Comparison of ENCODE assay signal across 22 mouse cellular contexts in genomic region chr11:95084175-95084574, GRCm38 (mm10). TPM values are rescaled to one million over a fixed set of nuclear protein-coding genes. Genes with fewer than 3 reads are reported as not detected.
A peak's percentile ranks its signal among the peaks of the same experiment; 100 is the strongest.
DNase-seq lines count a peak whose midpoint lies in the region; ATAC-seq and TF ChIP-seq lines count a peak whose summit lies in the region.
"Had no signal": no experiment of that assay in that cellular context is flagged by ENCODE, and none has a peak within 500 bp of the region (broad histone marks: within the 10 kb centered on the region; RNA-seq: fewer than 3 reads in every experiment).

No protein-coding gene starts in this region.

- no peak for ATAC-seq in hindbrain, embryonic 12.5 days (ENCODE audit: low FRiP score)
- ATAC-seq: forebrain, embryonic 15.5 days; hindbrain, embryonic 16.5 days; inflammation-experienced regulatory T-cells, adult 6 months; intestine, postnatal 0 days had no signal

- dilution Hi-C loops in CH12.LX (cut with MboI; ENCODE audit: extremely low pct_ligation_motif_present, extremely low pct_unique_long_range_greater_than_20kb, low sequenced_read_pairs), result no loop called here

- peaks cover 6% of the 10 kb centered on the region for H3K27me3 ChIP-seq in hindbrain, embryonic 10.5 days (ENCODE audit: insufficient read depth, poor library complexity, severe bottlenecking)
- peaks cover 9% of the 10 kb centered on the region; the same call in 1 of the 2 replicates for H3K27me3 ChIP-seq in hindbrain, embryonic 12.5 days
- H3K27me3 ChIP-seq in CH12.LX (replicated peaks), result peaks cover 4% of the 10 kb centered on the region
- H3K27me3 ChIP-seq: forebrain, embryonic 15.5 days had no signal

- no peak overlapping the region for H3K4me3 ChIP-seq in hindbrain, embryonic 10.5 days
- H3K4me3 ChIP-seq in hindbrain, embryonic 12.5 days, result no peak overlapping the region
- H3K4me3 ChIP-seq in CH12.LX (replicated peaks in 1 of 3; ENCODE audit: low read depth in 2 of 3, low read length in 2 of 3, poor library complexity in 1 of 3), result no peak overlapping the region
- H3K4me3 ChIP-seq: embryonic facial prominence, embryonic 12.5 days; forebrain, embryonic 15.5 days; heart, adult 2 months had no signal

- no peak for TF ChIP-seq POLR2A in CH12.LX (IDR thresholded peaks at IDR 0.05; ENCODE audit: low read depth, low read length)

- H3K79me2 ChIP-seq in CH12.LX (replicated peaks; ENCODE audit: control insufficient read depth, extremely low read depth, insufficient read depth, poor library complexity, severe bottlenecking), result no peaks in the 10 kb centered on the region

- DNase-seq in adrenal gland, adult 2 months, result peak; percentile 53
- no peak for DNase-seq in adrenal gland, adult 18-20 months (ENCODE audit: low spot score in 2 of 2)
- DNase-seq in hindbrain, embryonic 10.5 days (ENCODE audit: low spot score), result no peak
- DNase-seq in CH12.LX (ENCODE audit: extremely low read depth), result no peak
- peak; percentile 57 for DNase-seq in ZHBTc4 (ENCODE audit: low read depth, low spot score)
- no peak for DNase-seq in spleen, postnatal 4 days (ENCODE audit: low spot score in 2 of 2)
- DNase-seq in cerebellum, adult 11 months, result no peak
- DNase-seq: adrenal gland, postnatal 25 days; cerebellum, adult 2 months; cerebellum, postnatal 10 days; gastrocnemius, postnatal 10 days; heart, adult 2 months; heart, postnatal 14 days; kidney, adult 8-10 months had no signal

- no peak for TF ChIP-seq RAD21 in CH12.LX (IDR thresholded peaks at IDR 0.05; ENCODE audit: low read depth, low read length)

- in situ Hi-C loops in CH12.LX (cut with MboI; ENCODE audit: low pct_ligation_motif_present, low pct_unique_long_range_greater_than_20kb, low sequenced_read_pairs), result no loop called here

- H3K36me3 ChIP-seq in hindbrain, embryonic 10.5 days, result no peaks in the 10 kb centered on the region
- H3K36me3 ChIP-seq in hindbrain, embryonic 12.5 days, result no peaks in the 10 kb centered on the region
- H3K36me3 ChIP-seq in CH12.LX (replicated peaks in 1 of 2; ENCODE audit: control insufficient read depth in 1 of 2, insufficient read depth in 1 of 2, low read length in 1 of 2), result no peaks in the 10 kb centered on the region
- H3K36me3 ChIP-seq: embryonic facial prominence, embryonic 12.5 days; forebrain, embryonic 15.5 days had no signal

- no peak overlapping the region for H3K4me2 ChIP-seq in hindbrain, embryonic 12.5 days (replicated peaks)
- H3K4me2 ChIP-seq in CH12.LX (ENCODE audit: insufficient read depth, low read depth, poor library complexity, severe bottlenecking), result no peak overlapping the region
- H3K4me2 ChIP-seq: embryonic facial prominence, embryonic 12.5 days; forebrain, embryonic 15.5 days had no signal

- H3K4me1 ChIP-seq in hindbrain, embryonic 10.5 days (replicated peaks), result peaks cover 59% of the 10 kb centered on the region
- peaks cover 3% of the 10 kb centered on the region for H3K4me1 ChIP-seq in hindbrain, embryonic 12.5 days
- peaks cover 29 to 60% of the 10 kb centered on the region in 2 experiments for H3K4me1 ChIP-seq in CH12.LX (ENCODE audit: control insufficient read depth in 1 of 2, insufficient read depth in 2 of 2)
- H3K4me1 ChIP-seq: forebrain, embryonic 15.5 days had no signal

- no peak overlapping the region for H3K9ac ChIP-seq in hindbrain, embryonic 12.5 days
- no peak overlapping the region for H3K9ac ChIP-seq in CH12.LX (ENCODE audit: insufficient read depth, low read depth)
- H3K9ac ChIP-seq: embryonic facial prominence, embryonic 12.5 days; forebrain, embryonic 15.5 days had no signal

- no peaks in the 10 kb centered on the region for H3K9me3 ChIP-seq in hindbrain, embryonic 10.5 days
- H3K9me3 ChIP-seq in hindbrain, embryonic 12.5 days (replicated peaks), result no peaks in the 10 kb centered on the region
- no peaks in the 10 kb centered on the region for H3K9me3 ChIP-seq in CH12.LX (replicated peaks; ENCODE audit: low read length)
- H3K9me3 ChIP-seq: embryonic facial prominence, embryonic 12.5 days; forebrain, embryonic 15.5 days had no signal

- peak; percentile 68 for TF ChIP-seq EP300 in CH12.LX (IDR thresholded peaks at IDR 0.05; ENCODE audit: low read length)

- WGBS in hindbrain, embryonic 10.5 days, result 23% methylated on average over 4 of the region's 4 CpGs
- 26% methylated on average over 4 of the region's 4 CpGs for WGBS in hindbrain, embryonic 12.5 days

- H3K27ac ChIP-seq in hindbrain, embryonic 10.5 days, result 0 out of 2 replicates have a peak overlapping the region, but pooled peaks have one; percentile 3
- no peak overlapping the region for H3K27ac ChIP-seq in hindbrain, embryonic 12.5 days
- H3K27ac ChIP-seq in CH12.LX (ENCODE audit: insufficient read depth, low read depth), result no peak overlapping the region
- H3K27ac ChIP-seq: embryonic facial prominence, embryonic 12.5 days; forebrain, embryonic 15.5 days; heart, adult 2 months had no signal

- no peak for TF ChIP-seq CTCF in CH12.LX (conservative IDR thresholded peaks at IDR 0.05 in 1 of 2, IDR thresholded peaks at IDR 0.05 in 1 of 2; ENCODE audit: low read depth in 2 of 2, low read length in 2 of 2)

TF ChIP-seq in CH12.LX, 34 proteins besides CTCF, POLR2A, EP300 and RAD21:
- TF ChIP-seq ETS1 (conservative IDR thresholded peaks at IDR 0.05; ENCODE audit: low read depth, low read length) (peak; percentile 55), ZNF384 (IDR thresholded peaks at IDR 0.05; ENCODE audit: low read depth, low read length) (no peak), BHLHE40 (IDR thresholded peaks at IDR 0.05; ENCODE audit: low read depth, low read length) (peak; percentile 35; the same call in 1 of the 2 replicates), JUN (IDR thresholded peaks at IDR 0.05; ENCODE audit: insufficient read depth, low read depth, low read length) (peak; percentile 51; the same call in 1 of the 2 replicates), NELFE (IDR thresholded peaks at IDR 0.05; ENCODE audit: low read depth, low read length) (no peak), TCF12 (IDR thresholded peaks at IDR 0.05; ENCODE audit: low read depth, low read length) (no peak), IRF4 (IDR thresholded peaks at IDR 0.05; ENCODE audit: low read depth, low read length) (peak; percentile 75), MAZ (IDR thresholded peaks at IDR 0.05; ENCODE audit: low read depth, low read length) (0 out of 2 replicates have a peak, but pooled peaks have one; percentile 29), SIN3A (IDR thresholded peaks at IDR 0.05; ENCODE audit: low read length) (0 out of 2 replicates have a peak, but pooled peaks have one; percentile 20), MEF2A (IDR thresholded peaks at IDR 0.05; ENCODE audit: borderline replicate concordance, low read depth, low read length) (0 out of 2 replicates have a peak, but pooled peaks have one; percentile 47), CHD1 (IDR thresholded peaks at IDR 0.05; ENCODE audit: low read depth, low read length) (no peak), TBP (conservative IDR thresholded peaks at IDR 0.05; ENCODE audit: low read depth, low read length) (no peak), CHD2 (IDR thresholded peaks at IDR 0.05; ENCODE audit: low read length) (0 out of 2 replicates have a peak, but pooled peaks have one; percentile 18), NRF1 (IDR thresholded peaks at IDR 0.05; ENCODE audit: low read depth, low read length) (no peak)

RNA-seq across cellular contexts. Expression of gene Itga3, which starts 7.6 kb away (rescaled TPM):
- 10 to 100 TPM; 37.8 to 54.0 TPM for total RNA-seq in adrenal gland, adult 2 months (2021)
- polyA plus RNA-seq in adrenal gland, adult 2 months (2012; rRNA removed), result 47.2 and 49.0 TPM in 2 replicates
- total RNA-seq in adrenal gland, adult 18-20 months (2021), result 10 to 100 TPM; 33.9 to 44.6 TPM
- 5.7 and 6.7 TPM in 2 replicates for polyA plus RNA-seq in hindbrain, embryonic 10.5 days (2016; fragmentation: Nextera tagmentation; extraction: Ambion mirVana)
- 8.0 and 9.0 TPM in 2 replicates for polyA plus RNA-seq in hindbrain, embryonic 12.5 days (2016; fragmentation: Nextera tagmentation; extraction: Ambion mirVana)
- total RNA-seq in CH12.LX (2012; rRNA removed) (34.9 and 53.0 TPM in 2 replicates), CH12.LX (2014; rRNA removed) (5.5 and 5.8 TPM in 2 replicates)
- 8.3 and 9.0 TPM in 2 replicates for polyA plus RNA-seq in CH12.LX (2012; ENCODE audit: insufficient read length, low read depth)
- total RNA-seq: MEL had no signal

RNA-seq across cellular contexts. Expression of gene Dlx3, which starts 35.7 kb away (rescaled TPM):
- total RNA-seq in adrenal gland, adult 2 months (2021), result under 1 TPM in 1 of 2 experiments, not detected in 1; 0.10 TPM
- polyA plus RNA-seq in adrenal gland, adult 2 months (2012; rRNA removed), result 0.03 and 0.07 TPM in 2 replicates
- not detected for total RNA-seq in adrenal gland, adult 18-20 months (2021)
- 3.2 and 6.5 TPM in 2 replicates for polyA plus RNA-seq in hindbrain, embryonic 10.5 days (2016; fragmentation: Nextera tagmentation; extraction: Ambion mirVana)
- polyA plus RNA-seq in hindbrain, embryonic 12.5 days (2016; fragmentation: Nextera tagmentation; extraction: Ambion mirVana), result 4.7 and 7.3 TPM in 2 replicates
- total RNA-seq in CH12.LX (2012; rRNA removed) (0.21 and 0.55 TPM in 2 replicates), CH12.LX (2014; rRNA removed) (0.08 TPM in 2 replicates)
- 0.17 and 0.22 TPM in 2 replicates for polyA plus RNA-seq in CH12.LX (2012; ENCODE audit: insufficient read length, low read depth)
- total RNA-seq: adrenal gland, postnatal 25 days; heart, adult 2 months; heart, postnatal 14 days; MEL had no signal
- polyA plus RNA-seq: forebrain, embryonic 15.5 days; heart, adult 2 months; heart, embryonic 14.5 days; inflammation-experienced regulatory T-cells, adult 6 months had no signal

RNA-seq across cellular contexts. Expression of gene Pdk2, which starts 43.0 kb away (rescaled TPM):
- total RNA-seq in adrenal gland, adult 2 months (2021), result 100 to 1,000 TPM in 1 of 2 experiments, 10 to 100 TPM in 1; 92.9 to 112 TPM
- 114 and 118 TPM in 2 replicates for polyA plus RNA-seq in adrenal gland, adult 2 months (2012; rRNA removed)
- total RNA-seq in adrenal gland, adult 18-20 months (2021), result 100 to 1,000 TPM in 1 of 2 experiments, 10 to 100 TPM in 1; 84.1 to 111 TPM
- polyA plus RNA-seq in hindbrain, embryonic 10.5 days (2016; fragmentation: Nextera tagmentation; extraction: Ambion mirVana), result 10.7 and 15.2 TPM in 2 replicates
- polyA plus RNA-seq in hindbrain, embryonic 12.5 days (2016; fragmentation: Nextera tagmentation; extraction: Ambion mirVana), result 22.5 and 25.6 TPM in 2 replicates
- total RNA-seq in CH12.LX (2012; rRNA removed) (not detected in 2 replicates), CH12.LX (2014; rRNA removed) (not detected in 2 replicates)
- polyA plus RNA-seq in CH12.LX (2012; ENCODE audit: insufficient read length, low read depth), result not detected in 2 replicates

Comparison
In these comparisons a context has a peak if more than half of its experiments do, and no peak if none do; other contexts are left out.
1. DNase-seq: peak in adrenal gland, adult 2 months (single experiment) and ZHBTc4 (single experiment); none in adrenal gland, adult 18-20 months (0 of 2), hindbrain, embryonic 10.5 days (single experiment), CH12.LX (single experiment), spleen, postnatal 4 days (0 of 2) and cerebellum, adult 11 months (single experiment).
2. RNA of gene Pdk2, which starts 43.0 kb away (polyA plus RNA-seq): 114 to 118 TPM in adrenal gland, adult 2 months, 22.5 to 25.6 TPM in hindbrain, embryonic 12.5 days and 10.7 to 15.2 TPM in hindbrain, embryonic 10.5 days; not detected in CH12.LX; every median in the first group is over 10 times any median in the second.